Mouse (Mus musculus): Measurements from ENCODE around the gene Vamp8.

The Vamp8 gene

DNA sequence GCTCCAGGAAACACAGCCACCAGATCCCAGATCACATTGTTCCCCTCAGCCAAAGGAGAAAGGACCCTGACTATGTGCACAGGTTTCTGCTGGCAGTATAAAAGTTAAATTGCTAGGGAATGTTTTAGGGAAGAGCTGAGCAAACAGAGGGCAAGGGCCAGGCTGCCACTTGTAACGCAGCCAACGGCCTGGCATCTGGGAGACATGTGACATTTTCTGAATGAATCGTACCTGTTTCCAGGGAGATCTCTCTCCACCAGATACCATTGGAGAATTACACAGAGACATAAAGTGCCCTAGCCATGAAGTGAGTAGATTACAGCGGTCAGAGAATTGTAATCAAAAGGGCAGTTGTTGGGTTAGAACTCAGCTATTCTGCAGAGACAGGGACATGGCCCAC, 17.3 kb downstream of the Vamp8 start:
- DNase-seq (ENCODE audit: low read depth, low spot score), result no peak

DNA sequence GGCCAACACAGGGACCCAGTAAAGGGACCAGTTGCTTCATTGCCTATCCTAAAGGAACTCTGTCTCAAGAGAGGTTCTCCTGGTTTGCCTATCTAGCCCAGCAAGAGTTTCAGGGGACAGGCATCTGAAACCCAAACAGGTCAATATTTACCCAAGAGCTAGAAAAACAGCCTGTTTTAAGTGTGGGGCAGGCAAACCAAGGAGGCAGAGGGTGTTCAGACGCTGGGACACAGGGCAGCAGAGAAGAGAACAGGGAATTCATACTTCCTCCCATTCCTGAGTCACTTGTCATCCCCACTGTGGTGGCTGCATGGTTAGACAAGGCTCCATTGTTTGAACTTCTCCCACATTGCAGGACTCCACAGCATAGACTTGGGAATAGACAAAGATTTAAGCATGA, 18.9 kb downstream of the Vamp8 start:
- no peak for DNase-seq (ENCODE audit: low read depth, low spot score)

- DNase-seq (ENCODE audit: low read depth, low spot score), result no peak
Measured at GRCm38 (mm10) chr6:72371147-72371546, 19.4 kb downstream of the Vamp8 start.

DNA sequence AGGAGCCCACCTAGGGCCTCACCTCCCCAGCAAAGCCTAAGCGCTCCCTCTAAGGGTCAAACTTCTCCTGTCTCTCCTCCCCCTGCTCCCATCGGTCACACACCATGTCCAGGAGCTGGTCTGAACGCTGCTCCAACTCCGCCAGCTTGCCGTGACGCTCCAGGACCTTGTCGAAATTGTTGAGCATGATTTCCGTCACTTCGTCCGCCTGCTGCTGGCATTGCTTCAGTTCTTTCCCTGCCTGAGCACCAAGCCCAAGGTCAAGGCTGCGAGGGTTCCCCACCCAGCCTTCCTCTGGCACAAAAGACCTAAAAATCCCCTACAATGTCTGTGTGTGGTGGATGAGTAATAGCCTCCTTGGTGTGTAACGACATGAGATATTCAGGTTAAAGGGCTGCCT, 20.4 kb downstream of the Vamp8 start:
- DNase-seq (ENCODE audit: low read depth, low spot score), result no peak

GRCm38 (mm10) chr6:72369557-72369956, 20.9 kb downstream of the Vamp8 start:
- no peak for DNase-seq (ENCODE audit: low read depth, low spot score)

DNA sequence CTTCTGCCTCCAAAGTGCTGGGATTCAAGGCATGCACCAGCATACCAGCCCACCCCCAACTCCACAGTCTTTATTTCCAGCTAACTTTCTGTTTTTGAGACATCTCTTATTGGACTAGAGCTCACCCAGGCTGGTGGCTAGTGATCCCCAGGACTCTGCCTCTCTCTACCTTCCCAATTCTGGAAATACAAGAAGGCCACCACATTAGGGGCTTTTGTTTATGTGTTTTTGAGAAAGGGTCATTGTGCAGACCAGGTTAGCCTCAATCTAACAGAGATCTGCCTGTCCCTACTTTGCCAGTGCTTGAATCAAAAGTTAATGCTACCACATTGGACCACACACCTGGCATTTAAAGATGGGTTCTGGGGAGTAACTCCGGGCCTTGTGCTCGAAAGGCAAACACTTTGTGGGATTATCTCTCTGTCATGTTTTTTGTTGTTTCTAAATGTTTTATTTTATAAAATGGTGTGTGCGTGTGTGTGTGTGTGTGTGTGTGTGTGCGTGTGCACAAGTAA, 23.0 kb downstream of the Vamp8 start:
- DNase-seq (ENCODE audit: low read depth, low spot score), result no peak

DNA sequence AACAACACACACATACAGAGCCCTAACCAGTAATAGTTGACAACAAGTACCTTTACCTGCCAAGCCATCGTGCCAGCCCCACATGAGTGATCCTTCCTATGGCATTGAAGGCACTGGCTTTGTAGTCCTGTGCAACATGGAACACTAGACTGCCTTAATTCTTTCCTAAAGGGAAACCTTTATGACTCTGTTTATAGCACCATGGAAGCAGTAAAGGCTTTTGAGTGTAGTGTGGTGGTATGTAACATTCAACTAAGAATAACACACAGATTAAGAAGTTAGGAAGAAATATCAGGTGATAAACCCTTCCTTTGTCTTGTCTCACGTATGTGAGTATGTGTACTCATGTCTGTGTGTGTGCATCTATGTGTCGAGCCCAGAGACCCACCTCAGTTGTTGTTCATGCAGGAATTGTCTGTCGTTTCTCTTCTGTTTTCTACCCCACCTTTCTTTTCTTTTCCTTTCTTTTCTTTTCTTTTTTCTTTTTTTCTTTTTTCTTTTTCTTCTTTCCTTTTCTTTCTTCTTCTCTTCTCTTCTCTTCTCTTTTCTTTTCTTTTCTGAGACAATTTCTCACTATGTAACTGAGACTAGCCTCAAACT, 23.6 kb downstream of the Vamp8 start, which contains the start of gene Rnf181:
Rnf181 (minus strand) TSS at position 113 of the 600 bp plus-strand sequence.
- DNase-seq (ENCODE audit: low read depth, low spot score), result no peak

DNA sequence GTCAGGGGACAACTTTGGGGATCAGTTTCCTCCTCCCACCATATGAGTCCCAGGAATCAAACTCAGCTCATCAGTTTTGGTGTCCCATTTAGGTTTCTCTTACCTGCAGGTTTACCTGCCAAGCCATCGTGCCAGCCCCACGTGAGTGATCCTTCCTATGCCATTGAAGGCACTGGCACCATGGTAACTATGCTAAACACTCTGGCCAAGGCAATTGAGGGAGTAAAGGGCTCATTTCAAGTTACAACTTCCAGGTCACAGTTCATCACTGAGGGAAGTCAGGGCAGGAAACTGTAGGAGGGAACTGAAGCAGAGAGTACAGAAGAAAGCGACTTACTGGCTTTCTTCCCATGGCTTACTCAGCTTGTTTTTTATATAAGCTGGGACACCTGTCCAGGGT, 24.2 kb downstream of the Vamp8 start:
- DNase-seq (ENCODE audit: low read depth, low spot score), result no peak

DNA sequence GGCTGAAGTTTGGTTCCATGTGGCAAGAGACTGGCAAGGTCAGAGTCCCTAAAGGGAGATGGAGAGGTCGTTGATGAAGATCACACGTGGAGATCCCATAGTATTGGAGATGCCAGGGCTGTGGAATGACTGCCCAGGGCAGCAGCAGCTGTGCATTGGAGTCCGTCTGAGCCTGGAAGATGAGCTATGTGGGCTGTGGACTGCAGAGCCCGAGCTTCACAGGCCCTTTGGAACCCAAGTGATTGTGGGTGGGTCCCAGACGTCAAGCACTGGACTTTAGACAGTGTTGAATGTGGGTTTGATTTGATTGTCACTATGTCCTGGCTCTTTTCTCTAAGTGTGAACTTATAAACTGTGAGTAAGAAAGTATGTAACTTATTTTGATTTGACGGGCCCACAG, 25.5 kb downstream of the Vamp8 start:
- no peak for DNase-seq (ENCODE audit: low read depth, low spot score)

DNA sequence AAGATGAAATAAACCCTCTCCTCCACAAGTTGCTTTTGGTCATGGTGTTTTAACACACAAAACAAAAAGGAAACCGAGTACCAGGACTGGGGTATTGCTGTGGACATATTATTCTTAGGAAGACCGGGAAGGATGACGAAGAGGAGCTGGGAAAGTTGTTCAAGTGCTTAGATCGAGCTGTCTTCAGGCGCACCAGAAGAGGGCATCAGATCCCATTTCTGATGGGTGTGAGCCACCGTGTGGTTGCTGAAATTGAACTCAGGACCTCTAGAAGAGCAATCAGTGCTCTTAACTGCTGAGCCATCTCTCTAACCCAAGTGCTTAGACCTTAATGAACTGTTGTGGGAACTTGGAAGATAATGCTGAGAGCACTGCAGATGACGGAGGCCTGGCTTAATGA, 26.5 kb downstream of the Vamp8 start:
- no peak for DNase-seq (ENCODE audit: low read depth, low spot score)

DNA sequence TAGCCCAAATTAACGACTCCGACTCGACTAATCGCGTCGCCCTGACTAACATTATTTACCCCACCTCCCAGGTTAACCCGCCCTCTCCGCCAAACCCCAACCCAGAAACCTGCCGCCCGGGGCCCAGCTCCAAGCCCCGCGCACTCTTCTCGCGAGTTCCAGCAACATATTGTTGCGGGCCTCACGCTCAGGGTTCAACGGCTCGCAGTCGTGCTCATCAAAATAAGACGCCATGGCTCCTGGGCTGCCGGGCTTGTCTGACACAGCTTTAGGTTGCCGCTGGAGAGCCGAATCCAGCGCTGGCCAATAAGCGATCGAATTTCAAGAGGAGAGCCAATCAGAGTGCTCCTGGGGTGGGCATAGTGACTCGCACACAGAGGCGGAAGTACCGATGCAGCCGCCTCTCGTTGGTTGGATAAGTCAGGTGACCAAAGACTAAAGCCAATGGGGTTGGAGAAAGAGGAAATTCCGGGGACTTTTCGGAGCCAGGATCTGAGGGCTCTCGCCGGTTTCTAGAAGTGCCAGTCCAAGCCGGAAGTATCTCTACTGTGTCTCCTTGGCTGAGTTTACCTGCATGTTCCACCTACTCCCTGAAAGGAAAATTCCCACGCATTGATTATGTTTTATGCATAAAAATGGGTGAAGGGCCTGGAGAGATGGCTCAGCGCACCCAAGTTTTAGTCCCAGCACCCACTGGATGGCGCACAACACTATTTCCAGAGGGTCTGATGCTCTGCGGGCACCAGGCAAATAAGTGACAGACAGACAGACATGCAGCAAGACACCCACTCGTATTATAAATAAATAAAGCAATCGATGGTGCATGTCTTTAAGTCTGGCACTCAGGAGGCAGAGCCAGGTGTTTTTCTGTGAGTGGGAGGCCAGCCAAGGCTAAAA, 28.1 kb downstream of the Vamp8 start:
- DNase-seq (ENCODE audit: low read depth, low spot score), result peak; percentile 96

DNA sequence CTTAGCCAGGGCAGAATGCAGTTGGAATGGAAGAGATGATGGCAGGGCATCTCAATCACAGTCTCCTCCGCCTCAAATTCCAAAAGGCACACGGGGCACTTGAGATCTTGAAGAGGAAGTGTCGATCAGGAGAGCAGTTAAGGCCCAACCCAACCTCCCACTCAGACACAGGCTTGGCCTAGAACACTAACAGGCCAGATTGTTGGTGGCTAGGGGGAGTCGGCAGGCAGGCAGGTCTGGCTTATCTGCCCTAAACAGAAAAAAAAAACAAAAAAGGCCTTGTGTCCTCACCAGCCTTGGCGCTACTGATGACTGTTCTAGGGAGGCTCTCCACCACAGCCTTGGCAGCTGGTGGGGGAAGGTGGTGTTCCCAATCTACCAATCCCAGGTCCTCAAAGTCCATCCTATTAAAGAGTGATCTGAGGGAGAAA, 29.4 kb downstream of the Vamp8 start:
- DNase-seq (ENCODE audit: low read depth, low spot score), result no peak

GRCm38 (mm10) chr6:72360599-72360935, 29.9 kb downstream of the Vamp8 start:
- DNase-seq (ENCODE audit: low read depth, low spot score), result no peak

DNA sequence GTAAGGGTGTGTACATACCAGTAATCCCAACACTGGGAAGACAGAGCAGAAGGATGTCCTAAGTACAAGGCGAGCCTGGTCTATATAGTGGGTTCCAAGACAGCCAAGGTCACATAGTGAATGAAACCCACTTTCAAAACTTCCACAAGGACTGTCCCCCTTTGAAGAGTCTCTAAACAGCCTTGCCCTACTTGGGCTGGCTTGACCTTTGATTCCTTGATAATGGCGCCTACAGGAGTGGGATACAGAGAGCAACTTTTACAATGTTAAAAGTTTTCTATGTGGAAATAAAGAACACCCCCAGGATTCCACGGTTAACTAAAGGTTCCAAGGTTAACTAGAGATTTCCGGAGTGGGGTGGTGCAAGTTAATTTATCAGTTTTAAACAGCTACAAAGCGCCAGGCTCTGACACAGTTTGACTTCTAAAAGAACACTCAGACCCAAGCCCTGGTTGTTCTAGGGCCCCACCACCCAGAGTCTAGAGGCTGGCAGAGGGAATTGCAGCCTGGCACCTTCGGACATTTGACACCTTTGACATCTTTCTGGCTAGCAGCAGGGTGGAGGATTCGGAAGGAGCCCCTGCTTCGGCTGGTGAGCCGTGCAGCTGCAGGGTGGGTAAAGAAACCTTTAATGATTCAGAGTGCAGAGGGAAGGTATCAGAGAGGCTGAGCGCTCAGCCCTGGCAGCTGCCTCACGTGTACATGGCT, 30.5 kb downstream of the Vamp8 start:
- DNase-seq (ENCODE audit: low read depth, low spot score), result no peak

DNA sequence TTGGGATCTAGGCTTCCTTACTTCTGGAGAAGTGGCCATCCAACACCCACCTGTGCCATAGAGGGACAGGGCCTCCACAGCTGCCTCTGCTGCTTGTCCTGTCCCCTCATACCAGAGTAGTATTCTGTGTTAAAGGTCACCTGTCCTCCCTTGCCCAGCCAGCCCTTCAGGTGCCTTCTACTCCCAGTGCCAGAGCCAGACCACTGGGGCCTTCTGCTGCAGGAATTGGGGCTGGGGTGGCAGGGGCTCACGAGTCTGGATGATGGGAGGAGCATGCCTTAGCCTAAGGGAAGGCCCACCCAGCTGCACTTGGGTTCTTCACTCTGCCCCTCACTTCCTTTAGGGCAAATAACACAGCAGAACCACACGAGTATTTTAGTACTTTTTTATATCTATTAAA, 31.2 kb downstream of the Vamp8 start:
- DNase-seq (ENCODE audit: low read depth, low spot score), result no peak

- no peak for DNase-seq (ENCODE audit: low read depth, low spot score)
Measured at GRCm38 (mm10) chr6:72358086-72358764, 32.3 kb downstream of the Vamp8 start.

- DNase-seq (ENCODE audit: low read depth, low spot score), result no peak
Measured at GRCm38 (mm10) chr6:72357164-72358079, 33.1 kb downstream of the Vamp8 start.

GRCm38 (mm10) chr6:72356001-72356532, 34.4 kb downstream of the Vamp8 start:
- DNase-seq (ENCODE audit: low read depth, low spot score), result no peak

DNA sequence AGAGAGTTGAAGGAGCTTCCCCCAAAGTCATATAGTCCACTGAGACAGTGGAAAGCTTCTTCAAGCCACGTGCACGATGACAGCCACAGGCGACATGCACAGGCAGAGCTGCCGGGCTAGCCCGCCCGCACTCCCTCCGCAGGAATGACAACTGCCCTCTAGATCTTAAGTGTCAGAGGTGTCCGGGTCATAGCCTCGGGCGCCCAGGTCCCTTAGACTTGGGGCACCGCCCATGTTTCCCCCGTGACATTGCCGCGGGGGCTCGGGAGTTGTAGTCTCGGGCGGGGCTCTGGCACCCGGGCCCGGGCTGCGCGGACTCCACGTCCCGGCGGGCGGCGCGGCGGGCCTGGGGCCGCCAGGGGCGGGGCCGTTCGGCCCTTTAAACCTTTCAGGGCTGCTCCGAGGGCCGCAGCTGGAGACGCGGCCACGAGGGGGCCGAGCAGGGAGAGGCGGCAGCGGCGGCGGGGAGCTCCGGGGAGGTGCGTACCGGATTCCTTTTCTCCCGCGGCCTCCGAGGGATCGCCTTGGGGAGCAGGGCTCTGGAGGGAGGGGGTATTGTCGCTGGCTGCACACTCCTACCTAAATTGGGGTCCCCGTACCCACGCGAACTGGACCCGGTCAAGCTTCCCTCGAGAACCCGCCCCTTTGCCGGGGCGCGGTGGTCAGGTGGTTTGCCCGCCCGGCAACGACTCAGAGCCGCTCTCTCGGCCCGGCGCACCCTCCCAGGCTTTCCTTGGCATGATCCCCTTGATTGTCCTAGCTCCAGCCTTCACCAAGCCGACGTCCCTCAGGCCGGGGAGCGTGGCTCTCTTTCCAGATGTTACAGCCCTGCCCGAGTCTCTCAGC, 35.2 kb downstream of the Vamp8 start, which contains the start of gene Tmem150a:
Tmem150a (plus strand) TSS at position 382 of the 846 bp plus-strand sequence.
- peak; percentile 69 for DNase-seq (ENCODE audit: low read depth, low spot score)

Measured in mesoderm, embryonic 11.5 days (tissue).